Mouse (Mus musculus) neural tube, embryonic 15.5 days (tissue): ENCODE measurements around the gene Zbtb43. TPM values are rescaled to one million over a fixed set of nuclear protein-coding genes. Genes with fewer than 3 reads are reported as not detected.

Experiments used
- ATAC-seq: fragments of 200-750 bp; cut with Nextera tagmentation; 2 replicates; pipeline ENCODE4 v1.8.0; 2017; ENCODE audit warnings: mild to moderate bottlenecking, moderate TSS enrichment, moderate library complexity; ENCODE audit not compliant: low FRiP score
- H3K27ac ChIP-seq: fragments of 300-500 bp; sonication (generic); replicated peaks from 2 replicates; pipeline ENCODE4 v1.5.1; 2015; ENCODE audit warnings: mild to moderate bottlenecking, inconsistent platforms
- H3K27me3 ChIP-seq: fragments of 300-500 bp; sonication (generic); replicated peaks from 2 replicates; pipeline ENCODE4 v1.6.1; 2015; ENCODE audit warnings: inconsistent platforms
- H3K36me3 ChIP-seq: fragments of 300-500 bp; sonication (generic); 2 replicates; pipeline ENCODE4 v1.6.1; 2015; ENCODE audit warnings: inconsistent platforms
- H3K4me1 ChIP-seq: fragments of 300-500 bp; sonication (generic); 2 replicates; pipeline ENCODE4 v1.6.1; 2015; ENCODE audit warnings: inconsistent platforms
- H3K4me2 ChIP-seq: fragments of 300-500 bp; sonication (generic); 2 replicates; pipeline ENCODE4 v1.6.1; 2015; ENCODE audit warnings: inconsistent platforms, mild to moderate bottlenecking, moderate library complexity
- H3K4me3 ChIP-seq: fragments of 300-500 bp; sonication (generic); replicated peaks from 2 replicates; pipeline ENCODE4 v1.5.1; 2015; ENCODE audit warnings: mild to moderate bottlenecking, inconsistent platforms
- H3K9ac ChIP-seq: fragments of 300-500 bp; sonication (generic); replicated peaks from 2 replicates; pipeline ENCODE4 v1.6.1; 2015; ENCODE audit warnings: mild to moderate bottlenecking, inconsistent platforms
- H3K9me3 ChIP-seq: fragments of 300-500 bp; sonication (generic); replicated peaks from 2 replicates; pipeline ENCODE4 v1.6.1; 2016; ENCODE audit warnings: inconsistent platforms
- WGBS: fragments of 180-500 bp; shearing (Covaris S2); methylation state at CpG from one replicate; pipeline ENCODE4 v1.1.7; 2015; ENCODE audit warnings: mixed read lengths; 5-methylcytosine and 5-hydroxymethylcytosine counted together
- polyA plus RNA-seq: library from polyadenylated mRNA; unstranded; fragments of >200 nt; fragmentation: Nextera tagmentation; extraction: Ambion mirVana; gene quantifications from 2 replicates; pipeline ENCODE4 v1.2.1, GENCODE M21; 2015

The Zbtb43 gene
- polyA plus RNA-seq, 1 experiment from 2014 or later = 21.9 TPM

- Histone ChIP-seq H3K27ac (no peak overlapping the region), H3K36me3 (no peaks in the 10 kb centered on the region), H3K9me3 (no peaks in the 10 kb centered on the region), H3K4me1 (0 out of 2 replicates have a peak, but pooled peaks cover 5% of the 10 kb centered on the region), H3K4me2 (no peak overlapping the region), H3K9ac (no peak overlapping the region), H3K27me3 (no peaks in the 10 kb centered on the region), H3K4me3 (no peak overlapping the region)
- ATAC-seq = no peak
Observed at GRCm38 (mm10) chr2:33475961-33476360, 7.6 kb upstream of the Zbtb43 start.

GRCm38 (mm10) chr2:33467546-33468465 is 553 bp downstream of the Zbtb43 start:
- no peaks in the 10 kb centered on the region for H3K9me3 ChIP-seq
- 6% methylated on average over 53 of the region's 57 CpGs for WGBS
- peak overlapping the region; percentile 71 for H3K9ac ChIP-seq
- ATAC-seq = peak; percentile 40
- H3K4me2 ChIP-seq = peak overlapping the region; percentile 86
- H3K27me3 ChIP-seq = no peaks in the 10 kb centered on the region
- H3K4me1 ChIP-seq = peaks cover 31% of the 10 kb centered on the region
- H3K36me3 ChIP-seq = peaks cover 8% of the 10 kb centered on the region
- H3K4me3 ChIP-seq = peak overlapping the region; percentile 92
- H3K27ac ChIP-seq = peak overlapping the region; percentile 66; the same call in 1 of the 2 replicates

- H3K4me2 ChIP-seq = no peak overlapping the region
- no peak for ATAC-seq
- H3K9ac ChIP-seq = no peak overlapping the region
- H3K4me1 ChIP-seq = peaks cover 31% of the 10 kb centered on the region
- H3K27me3 ChIP-seq = no peaks in the 10 kb centered on the region
- peaks cover 25% of the 10 kb centered on the region for H3K36me3 ChIP-seq
- no peaks in the 10 kb centered on the region for H3K9me3 ChIP-seq
- H3K27ac ChIP-seq = no peak overlapping the region
- WGBS = 64% methylated on average over 4 of the region's 4 CpGs
- H3K4me3 ChIP-seq = no peak overlapping the region
Observed at GRCm38 (mm10) chr2:33465966-33466365, 2.4 kb downstream of the Zbtb43 start.

- ATAC-seq = no peak
- peaks cover 30% of the 10 kb centered on the region for H3K36me3 ChIP-seq
- peaks cover 31% of the 10 kb centered on the region for H3K4me1 ChIP-seq
- no peak overlapping the region for H3K4me3 ChIP-seq
- no peak overlapping the region for H3K27ac ChIP-seq
- H3K9ac ChIP-seq = no peak overlapping the region
- 56% methylated on average over 5 of the region's 5 CpGs for WGBS
- no peaks in the 10 kb centered on the region for H3K27me3 ChIP-seq
- no peaks in the 10 kb centered on the region for H3K9me3 ChIP-seq
- no peak overlapping the region for H3K4me2 ChIP-seq
Observed at GRCm38 (mm10) chr2:33465215-33465614, 3.1 kb downstream of the Zbtb43 start.

- H3K36me3 ChIP-seq = peaks cover 39% of the 10 kb centered on the region
- no peaks in the 10 kb centered on the region for H3K9me3 ChIP-seq
- H3K4me1 ChIP-seq = peaks cover 23% of the 10 kb centered on the region
- ATAC-seq = no peak
- H3K9ac ChIP-seq = no peak overlapping the region
- no peak overlapping the region for H3K4me3 ChIP-seq
- H3K27ac ChIP-seq = no peak overlapping the region
- H3K4me2 ChIP-seq = no peak overlapping the region
- 92% methylated on average over 7 of the region's 7 CpGs for WGBS
- no peaks in the 10 kb centered on the region for H3K27me3 ChIP-seq
Observed at GRCm38 (mm10) chr2:33462066-33462465, 6.3 kb downstream of the Zbtb43 start.

DNA sequence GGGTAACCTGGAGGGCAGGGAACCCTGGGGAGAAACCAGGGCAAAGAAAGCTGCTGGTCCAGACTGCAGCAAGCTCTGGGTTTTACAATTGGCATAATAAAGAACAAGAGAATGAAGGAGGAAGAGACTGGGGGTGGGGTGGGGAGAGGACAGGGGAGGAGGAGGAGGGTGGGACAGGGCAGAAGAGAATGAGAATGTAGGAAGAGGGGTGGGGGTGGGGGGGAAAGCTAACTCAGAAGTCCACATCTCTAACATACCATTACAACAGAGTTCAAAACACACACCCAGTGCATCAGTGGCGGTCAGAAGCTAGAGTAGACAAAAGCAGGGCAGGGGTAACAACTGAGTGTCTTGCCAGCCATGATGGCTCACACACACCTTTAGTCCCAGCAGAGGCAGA is 7.3 kb downstream of the Zbtb43 start:
- H3K4me3 ChIP-seq = no peak overlapping the region
- ATAC-seq = no peak
- no peak overlapping the region for H3K27ac ChIP-seq
- 58% methylated on average over 1 of the region's 1 CpGs for WGBS
- no peak overlapping the region for H3K9ac ChIP-seq
- H3K4me2 ChIP-seq = no peak overlapping the region
- H3K36me3 ChIP-seq = peaks cover 42% of the 10 kb centered on the region
- peaks cover 13% of the 10 kb centered on the region for H3K4me1 ChIP-seq
- H3K9me3 ChIP-seq = no peaks in the 10 kb centered on the region
- H3K27me3 ChIP-seq = no peaks in the 10 kb centered on the region

- Histone ChIP-seq H3K36me3 (peaks cover 51% of the 10 kb centered on the region), H3K27me3 (no peaks in the 10 kb centered on the region), H3K9ac (no peak overlapping the region), H3K9me3 (no peaks in the 10 kb centered on the region), H3K4me1 (no peaks in the 10 kb centered on the region), H3K4me2 (no peak overlapping the region), H3K27ac (no peak overlapping the region), H3K4me3 (no peak overlapping the region)
- 92% methylated on average over 4 of the region's 4 CpGs for WGBS
- no peak for ATAC-seq
Observed at GRCm38 (mm10) chr2:33459660-33460059, 8.7 kb downstream of the Zbtb43 start.

DNA sequence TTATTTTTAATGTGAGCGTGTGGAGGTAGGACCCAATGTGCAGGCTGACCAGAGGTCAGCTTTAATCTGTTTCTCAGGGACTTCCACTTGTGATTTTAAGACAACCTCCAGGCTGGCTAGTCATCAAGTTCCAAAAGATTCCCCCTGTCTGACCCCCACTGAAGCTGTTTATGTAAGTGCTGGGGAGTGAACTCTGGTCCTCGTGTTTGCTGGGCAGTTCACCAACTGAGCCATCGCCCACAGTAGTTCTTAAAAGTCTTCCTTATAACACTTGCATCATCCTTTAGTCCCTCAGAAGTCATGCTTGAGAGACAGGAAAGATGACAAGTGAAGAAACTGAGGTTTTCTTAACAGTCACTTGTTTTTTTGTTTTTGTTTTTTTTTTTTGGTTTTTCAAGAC is 11.7 kb downstream of the Zbtb43 start:
- H3K27ac ChIP-seq = no peak overlapping the region
- no peaks in the 10 kb centered on the region for H3K27me3 ChIP-seq
- H3K36me3 ChIP-seq = peaks cover 61% of the 10 kb centered on the region
- no peak overlapping the region for H3K4me3 ChIP-seq
- no peaks in the 10 kb centered on the region for H3K9me3 ChIP-seq
- ATAC-seq = no peak
- no peak overlapping the region for H3K4me2 ChIP-seq
- H3K4me1 ChIP-seq = no peaks in the 10 kb centered on the region
- H3K9ac ChIP-seq = no peak overlapping the region
- 86% methylated on average over 3 of the region's 3 CpGs for WGBS

GRCm38 (mm10) chr2:33456242-33456641 is 12.1 kb downstream of the Zbtb43 start:
- Histone ChIP-seq H3K27me3 (no peaks in the 10 kb centered on the region), H3K4me2 (no peak overlapping the region), H3K4me1 (no peaks in the 10 kb centered on the region), H3K4me3 (no peak overlapping the region), H3K9me3 (no peaks in the 10 kb centered on the region), H3K36me3 (peaks cover 61% of the 10 kb centered on the region), H3K27ac (no peak overlapping the region), H3K9ac (no peak overlapping the region)
- WGBS = 92% methylated on average over 5 of the region's 5 CpGs
- no peak for ATAC-seq

- no peak overlapping the region for H3K4me3 ChIP-seq
- peaks cover 55% of the 10 kb centered on the region for H3K36me3 ChIP-seq
- H3K4me2 ChIP-seq = no peak overlapping the region
- H3K9me3 ChIP-seq = no peaks in the 10 kb centered on the region
- H3K27me3 ChIP-seq = no peaks in the 10 kb centered on the region
- no peaks in the 10 kb centered on the region for H3K4me1 ChIP-seq
- ATAC-seq = no peak
- 93% methylated on average over 3 of the region's 3 CpGs for WGBS
- no peak overlapping the region for H3K9ac ChIP-seq
- H3K27ac ChIP-seq = no peak overlapping the region
Observed at GRCm38 (mm10) chr2:33455350-33455749, 13.0 kb downstream of the Zbtb43 start.

DNA sequence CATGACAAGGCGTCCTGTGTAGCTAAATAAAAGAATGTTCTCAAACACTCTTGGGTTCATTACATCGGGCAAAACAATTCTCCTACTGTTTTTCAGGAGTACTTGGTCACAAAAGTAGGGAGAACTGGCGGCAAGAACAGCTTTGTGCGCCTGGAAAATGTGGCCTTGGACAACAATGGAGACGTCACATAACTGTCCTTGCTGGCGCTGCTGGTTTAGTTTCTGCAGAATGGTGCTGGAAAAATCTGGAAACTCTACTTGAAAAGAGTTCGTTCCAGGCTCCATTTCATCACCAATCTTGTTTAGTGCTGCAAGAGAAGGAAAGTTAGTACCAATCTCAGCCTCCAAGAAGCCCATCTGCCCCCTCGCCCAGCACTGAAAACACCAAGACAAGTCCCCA is 13.5 kb downstream of the Zbtb43 start:
- no peak overlapping the region for H3K9ac ChIP-seq
- H3K27ac ChIP-seq = no peak overlapping the region
- WGBS = 82% methylated on average over 8 of the region's 8 CpGs
- H3K4me1 ChIP-seq = no peaks in the 10 kb centered on the region
- peaks cover 52% of the 10 kb centered on the region for H3K36me3 ChIP-seq
- no peak overlapping the region for H3K4me3 ChIP-seq
- no peak for ATAC-seq
- no peaks in the 10 kb centered on the region for H3K27me3 ChIP-seq
- no peak overlapping the region for H3K4me2 ChIP-seq
- H3K9me3 ChIP-seq = no peaks in the 10 kb centered on the region

GRCm38 (mm10) chr2:33453476-33453875 is 14.9 kb downstream of the Zbtb43 start:
- H3K36me3 ChIP-seq = peaks cover 54% of the 10 kb centered on the region
- H3K4me3 ChIP-seq = no peak overlapping the region
- H3K27ac ChIP-seq = no peak overlapping the region
- H3K27me3 ChIP-seq = no peaks in the 10 kb centered on the region
- WGBS = 70% methylated on average over 3 of the region's 3 CpGs
- H3K9me3 ChIP-seq = no peaks in the 10 kb centered on the region
- H3K4me1 ChIP-seq = peaks cover 8% of the 10 kb centered on the region
- H3K9ac ChIP-seq = no peak overlapping the region
- ATAC-seq = no peak
- no peak overlapping the region for H3K4me2 ChIP-seq
